Mouse (Mus musculus) kidney, adult 2 months (tissue): ENCODE measurements around the gene Cacng7. TPM values are rescaled to one million over a fixed set of nuclear protein-coding genes. Genes with fewer than 3 reads are reported as not detected.
"Not testable (repeated sequence)": the region's sequence is repeated elsewhere in the genome, so short reads cannot be mapped to it uniquely, and the experiment has no call there.

Source experiments
- DNase-seq: peaks from one replicate; pipeline ENCODE4 v3.0.0; 2021
- H3K27ac ChIP-seq: fragments of 200-500 bp; 2 replicates; pipeline ENCODE4 v1.5.1; 2012; ENCODE audit warnings: low read depth, low read length, control low read depth, inconsistent platforms; ENCODE audit not compliant: insufficient read depth
- H3K27me3 ChIP-seq: fragments of 200-500 bp; replicated peaks from 2 replicates; pipeline ENCODE4 v1.6.1; 2012; ENCODE audit warnings: mild to moderate bottlenecking, moderate library complexity, low read length, inconsistent platforms; ENCODE audit not compliant: control insufficient read depth, insufficient read depth
- H3K36me3 ChIP-seq: fragments of 200-500 bp; 2 replicates; pipeline ENCODE4 v1.6.1; 2012; ENCODE audit warnings: mild to moderate bottlenecking, moderate library complexity, low read length, inconsistent platforms; ENCODE audit not compliant: control insufficient read depth, insufficient read depth
- H3K4me1 ChIP-seq: fragments of 200-500 bp; 2 replicates; pipeline ENCODE4 v1.6.1; 2011; ENCODE audit warnings: low read length; ENCODE audit not compliant: control insufficient read depth, insufficient read depth
- H3K4me3 ChIP-seq: fragments of 200-500 bp; 2 replicates; pipeline ENCODE4 v1.5.1; 2011; ENCODE audit warnings: mild to moderate bottlenecking, low read depth, low read length, control low read depth; ENCODE audit not compliant: insufficient read depth
- CTCF ChIP-seq: fragments of 200-500 bp; conservative IDR thresholded peaks from 2 replicates; pipeline ENCODE4 v1.5.1; 2011; ENCODE audit warnings: low read depth, mild to moderate bottlenecking, control low read depth, low read length, moderate library complexity, mixed read lengths; ENCODE audit not compliant: insufficient read depth, insufficient read length
- POLR2A ChIP-seq: fragments of 200-500 bp; IDR thresholded peaks from one replicate; pipeline ENCODE4 v1.6.1; 2011; ENCODE audit warnings: low read depth, low read length, control low read depth
- WGBS: fragments of 180-500 bp; shearing (Covaris S2); methylation state at CpG from one replicate; pipeline ENCODE4 v1.1.7; 2018; 5-methylcytosine and 5-hydroxymethylcytosine counted together
- polyA plus RNA-seq: library from polyadenylated mRNA; depleted of rRNA; stranded (reverse); fragments of >200 nt; gene quantifications from 2 replicates; pipeline ENCODE4 v1.2.3, GENCODE M21; 2012

Cacng7 gene
- polyA plus RNA-seq, 1 experiment: 4.4 TPM

DNA sequence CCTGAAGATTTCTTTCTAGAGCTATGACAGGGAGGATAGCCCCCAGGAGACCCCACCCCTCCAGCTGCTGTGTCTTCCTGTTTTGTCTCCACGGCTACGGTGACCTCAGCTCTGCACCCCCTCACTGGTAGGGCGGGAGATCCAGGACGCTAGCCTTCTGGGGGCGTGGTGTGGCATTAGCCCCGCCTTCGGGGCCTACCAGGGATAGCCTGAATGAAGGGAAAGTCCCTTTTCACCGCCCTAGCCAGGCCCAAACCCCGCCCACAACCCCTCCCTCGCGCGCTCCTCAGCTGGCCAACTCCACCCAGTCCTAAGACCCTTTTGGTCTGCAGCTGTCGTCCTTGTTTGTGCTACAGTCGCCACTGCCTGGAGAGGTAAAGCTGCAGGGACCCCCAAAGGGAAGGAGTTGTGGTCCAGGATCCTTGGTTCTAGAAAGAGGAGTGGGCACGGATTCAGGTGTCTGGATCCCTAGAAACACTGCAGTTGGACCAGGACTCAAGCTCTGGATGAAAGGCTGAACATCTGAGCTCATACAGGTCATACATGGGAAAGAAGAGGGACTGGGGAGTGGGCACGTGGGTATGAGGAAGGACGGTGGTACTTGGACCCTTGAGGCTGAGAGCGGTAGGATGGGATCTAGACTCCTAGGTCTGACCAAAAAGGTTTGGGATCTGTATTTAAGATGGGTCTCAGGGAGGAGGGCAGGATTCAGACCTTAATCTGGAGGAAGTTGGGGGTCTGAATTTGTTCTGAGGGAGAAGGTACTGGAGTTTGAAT lies 42.3 kb upstream of the Cacng7 start:
- Histone ChIP-seq H3K27me3 (no peaks in the 10 kb centered on the region), H3K4me3 (peak overlapping the region; percentile 72), H3K4me1 (no peaks in the 10 kb centered on the region), H3K27ac (peak overlapping the region; percentile 88), H3K36me3 (no peaks in the 10 kb centered on the region)
- TF ChIP-seq CTCF: no peak
- TF ChIP-seq POLR2A: peak; percentile 10
- DNase-seq: peak; percentile 97
- WGBS: 7% methylated on average over 18 of the region's 18 CpGs

GRCm38 (mm10) chr7:3291197-3291596 lies 41.6 kb upstream of the Cacng7 start:
- Histone ChIP-seq H3K36me3 (no peaks in the 10 kb centered on the region), H3K27ac (no peak overlapping the region), H3K4me1 (no peaks in the 10 kb centered on the region), H3K27me3 (no peaks in the 10 kb centered on the region), H3K4me3 (peak overlapping the region; percentile 72)
- TF ChIP-seq CTCF (no peak), POLR2A (no peak)
- DNase-seq: peak; percentile 29
- 40% methylated on average over 6 of the region's 6 CpGs for WGBS

- Histone ChIP-seq H3K4me1 (no peaks in the 10 kb centered on the region), H3K4me3 (peak overlapping the region; percentile 28), H3K27me3 (no peaks in the 10 kb centered on the region), H3K36me3 (no peaks in the 10 kb centered on the region), H3K27ac (peak overlapping the region; percentile 1; the same call in 1 of the 2 replicates)
- TF ChIP-seq CTCF (no peak), POLR2A (no peak)
- no peak for DNase-seq
- WGBS: 65% methylated on average over 3 of the region's 3 CpGs
Measured at GRCm38 (mm10) chr7:3291764-3292163, 41.0 kb upstream of the Cacng7 start.

- not testable (repeated sequence) for H3K36me3 ChIP-seq, H3K27me3 ChIP-seq, H3K27ac ChIP-seq, DNase-seq, H3K4me1 ChIP-seq
- 63% methylated on average over 12 of the region's 12 CpGs for WGBS
- peak overlapping the region; percentile 28; the same call in 1 of the 2 replicates for H3K4me3 ChIP-seq
Measured at GRCm38 (mm10) chr7:3292271-3292670, 40.5 kb upstream of the Cacng7 start.

- peak; percentile 97 for DNase-seq
- peak overlapping the region; percentile 13; the same call in 1 of the 2 replicates for H3K27ac ChIP-seq
- no peak for TF ChIP-seq POLR2A
- TF ChIP-seq CTCF: no peak; the same call in 1 of the 2 replicates
- under 1% methylated on average over 14 of the region's 14 CpGs for WGBS
- peak overlapping the region; percentile 41 for H3K4me3 ChIP-seq
- H3K36me3 ChIP-seq: no peaks in the 10 kb centered on the region
- H3K4me1 ChIP-seq: no peaks in the 10 kb centered on the region
- H3K27me3 ChIP-seq: no peaks in the 10 kb centered on the region
Measured at GRCm38 (mm10) chr7:3292791-3293190, 40.0 kb upstream of the Cacng7 start.

- no peak for DNase-seq
- Histone ChIP-seq H3K27me3 (no peaks in the 10 kb centered on the region), H3K36me3 (no peaks in the 10 kb centered on the region), H3K4me1 (no peaks in the 10 kb centered on the region), H3K27ac (no peak overlapping the region), H3K4me3 (no peak overlapping the region)
- WGBS: 85% methylated on average over 1 of the region's 1 CpGs
- no peak for TF ChIP-seq CTCF
- TF ChIP-seq POLR2A: no peak
Measured at GRCm38 (mm10) chr7:3294794-3295193, 38.0 kb upstream of the Cacng7 start.

DNA sequence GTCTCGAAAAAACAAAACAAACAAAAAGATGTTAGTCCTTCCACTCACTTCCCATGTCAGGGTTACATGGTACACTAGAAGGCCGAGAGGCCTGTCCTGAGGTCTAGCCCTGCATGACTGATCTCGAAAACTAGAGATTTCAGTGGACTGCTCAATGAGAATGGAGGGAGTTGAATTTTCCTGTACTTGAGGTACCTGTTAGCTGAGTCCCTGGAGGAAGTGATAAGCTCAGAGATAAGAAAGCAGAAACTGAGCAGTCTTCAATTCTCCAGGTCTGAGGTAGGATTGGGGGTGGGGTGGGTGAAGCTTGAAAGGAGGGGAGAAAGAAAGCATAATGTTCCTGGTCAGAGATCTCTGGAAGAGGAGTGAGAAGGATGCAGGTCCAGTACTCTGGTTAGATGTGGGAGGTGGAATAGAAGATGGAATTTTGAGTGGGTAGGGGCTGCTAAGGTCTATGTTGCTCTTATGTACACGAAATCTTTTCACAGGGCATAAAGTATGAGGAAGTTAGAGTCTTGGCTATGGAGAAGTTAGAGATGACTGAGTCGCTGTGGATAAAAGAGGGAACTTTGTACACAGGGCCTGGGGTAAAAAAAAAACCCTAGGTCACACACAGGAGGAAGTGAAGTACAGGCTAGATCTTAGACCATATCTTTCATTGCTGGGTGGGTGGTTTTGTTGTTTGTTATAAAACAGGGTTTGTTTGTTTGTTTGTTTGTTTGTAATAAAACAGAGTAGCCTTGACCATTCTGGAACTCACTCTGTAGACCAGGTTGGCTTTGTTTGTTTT lies 37.2 kb upstream of the Cacng7 start:
- no peak for DNase-seq
- no peak overlapping the region for H3K4me3 ChIP-seq
- TF ChIP-seq CTCF: no peak
- H3K27ac ChIP-seq: no peak overlapping the region
- H3K4me1 ChIP-seq: no peaks in the 10 kb centered on the region
- no peaks in the 10 kb centered on the region for H3K27me3 ChIP-seq
- no peaks in the 10 kb centered on the region for H3K36me3 ChIP-seq
- 78% methylated on average over 5 of the region's 5 CpGs for WGBS

- Histone ChIP-seq H3K4me1 (no peaks in the 10 kb centered on the region), H3K36me3 (no peaks in the 10 kb centered on the region), H3K27ac (no peak overlapping the region), H3K27me3 (no peaks in the 10 kb centered on the region), H3K4me3 (no peak overlapping the region)
- 91% methylated on average over 16 of the region's 16 CpGs for WGBS
- DNase-seq: no peak
- TF ChIP-seq POLR2A (no peak), CTCF (no peak)
Measured at GRCm38 (mm10) chr7:3296711-3297110, 36.0 kb upstream of the Cacng7 start.
